Mouse (Mus musculus) liver, embryonic 14.5 days (tissue): ENCODE data around the gene Psmd9.
A peak's percentile ranks its signal among the peaks of the same experiment; 100 is the strongest.

ENCODE experiments used
- CTCF ChIP-seq: IDR thresholded peaks from 2 replicates; pipeline ENCODE4 v1.5.1; 2016; ENCODE audit warnings: antibody characterized with exemption, low read depth, control low read depth
- EP300 ChIP-seq: IDR thresholded peaks from 2 replicates; pipeline ENCODE4 v1.6.1; 2016; ENCODE audit warnings: antibody characterized with exemption, low read depth

DNA sequence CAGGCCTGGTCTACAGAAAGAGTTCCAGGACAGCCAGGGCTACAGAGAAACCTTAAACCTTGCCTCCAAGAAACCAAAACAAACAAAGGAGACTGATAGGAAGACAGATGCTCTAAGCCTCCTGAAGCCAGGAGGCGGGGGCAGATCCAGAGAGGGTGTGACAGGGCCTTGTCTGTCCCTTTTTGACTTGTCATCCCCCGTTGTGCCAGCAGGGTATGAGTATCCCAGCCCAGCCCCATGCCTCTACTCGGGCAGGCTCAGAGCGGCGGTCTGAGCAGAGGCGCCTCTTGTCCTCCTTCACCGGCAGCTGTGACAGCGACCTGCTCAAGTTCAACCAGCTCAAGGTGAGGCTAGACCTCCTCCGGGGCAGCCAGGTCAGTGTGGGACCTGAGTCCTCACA lies 6.3 kb upstream of the Psmd9 start:
- TF ChIP-seq CTCF, result peak; percentile 39
- no peak for TF ChIP-seq EP300
